Mouse (Mus musculus): ENCODE measurements around the gene Edem2. TPM values are rescaled to one million over a fixed set of nuclear protein-coding genes. Genes with fewer than 3 reads are reported as not detected.

Edem2 gene
- 35.4 TPM for polyA plus RNA-seq (2021)

- in situ Hi-C loops (cut with MboI; ENCODE audit: low pct_unique_long_range_greater_than_20kb) = no loop called here
- ChIA-PET POLR2A (interaction anchor here (1.1 kb wide), 1 partner anchor 14 kb away, joined by 3 read pairs; no protein-coding TSS in a partner anchor), CTCF (interaction anchor here (1.1 kb wide), 1 partner anchor 33 kb away, joined by 5 read pairs; no protein-coding TSS in a partner anchor)
- TF ChIP-seq CTCF (IDR thresholded peaks at IDR 0.05) = no peak
- ATAC-seq = peak; percentile 87
- peak; percentile 50 for DNase-seq (ENCODE audit: low read depth, low spot score)
- peaks cover 6% of the 10 kb centered on the region for H3K27me3 ChIP-seq
Observed at GRCm38 (mm10) chr2:155729158-155729645, at the start of gene Edem2. Gene Edem2 (minus strand): TSS chr2:155729475.

GRCm38 (mm10) chr2:155779066-155779465 is 49.8 kb upstream of the Edem2 start:
- CTCF ChIA-PET = no interaction called here
- H3K27me3 ChIP-seq = peaks cover 37% of the 10 kb centered on the region
- DNase-seq (ENCODE audit: low read depth, low spot score) (no peak), ATAC-seq (no peak)
- POLR2A ChIA-PET = no interaction called here
- in situ Hi-C loops (cut with MboI; ENCODE audit: low pct_unique_long_range_greater_than_20kb) = no loop called here
- no peak for TF ChIP-seq CTCF (IDR thresholded peaks at IDR 0.05)

- ATAC-seq (no peak), DNase-seq (ENCODE audit: low read depth, low spot score) (no peak)
- ChIA-PET CTCF (no interaction called here), POLR2A (no interaction called here)
- no peak for TF ChIP-seq CTCF (IDR thresholded peaks at IDR 0.05)
- in situ Hi-C loops (cut with MboI; ENCODE audit: low pct_unique_long_range_greater_than_20kb) = no loop called here
- H3K27me3 ChIP-seq = peaks cover 46% of the 10 kb centered on the region
Observed at GRCm38 (mm10) chr2:155778004-155778403, 48.7 kb upstream of the Edem2 start.

- no peak for TF ChIP-seq CTCF (IDR thresholded peaks at IDR 0.05)
- CTCF ChIA-PET = no interaction called here
- ATAC-seq (no peak), DNase-seq (ENCODE audit: low read depth, low spot score) (no peak)
- in situ Hi-C loops (cut with MboI; ENCODE audit: low pct_unique_long_range_greater_than_20kb) = no loop called here
- peaks cover 46% of the 10 kb centered on the region for H3K27me3 ChIP-seq
- POLR2A ChIA-PET = no interaction called here
Observed at GRCm38 (mm10) chr2:155777688-155777985, 48.4 kb upstream of the Edem2 start.

GRCm38 (mm10) chr2:155776824-155777687 is 47.8 kb upstream of the Edem2 start:
- ATAC-seq = no peak
- DNase-seq (ENCODE audit: low read depth, low spot score) = no peak
- ChIA-PET CTCF (interaction anchor here (1.0 to 1.5 kb wide), 2 partner anchors 9 to 12 kb away, joined by 3 to 4 read pairs; no protein-coding TSS in a partner anchor), POLR2A (no interaction called here)
- in situ Hi-C loops (cut with MboI; ENCODE audit: low pct_unique_long_range_greater_than_20kb) = no loop called here
- peaks cover 46% of the 10 kb centered on the region for H3K27me3 ChIP-seq
- TF ChIP-seq CTCF (IDR thresholded peaks at IDR 0.05) = no peak

GRCm38 (mm10) chr2:155775685-155776263 is 46.5 kb upstream of the Edem2 start:
- POLR2A ChIA-PET = no interaction called here
- ATAC-seq = peak; percentile 57
- CTCF ChIA-PET = interaction anchor here (1.5 kb wide), 1 partner anchor 11 kb away, joined by 4 read pairs; no protein-coding TSS in a partner anchor
- no peak for DNase-seq (ENCODE audit: low read depth, low spot score)
- peaks cover 46% of the 10 kb centered on the region for H3K27me3 ChIP-seq
- in situ Hi-C loops (cut with MboI; ENCODE audit: low pct_unique_long_range_greater_than_20kb) = no loop called here
- no peak for TF ChIP-seq CTCF (IDR thresholded peaks at IDR 0.05)

- ChIA-PET CTCF (no interaction called here), POLR2A (no interaction called here)
- DNase-seq (ENCODE audit: low read depth, low spot score) (no peak), ATAC-seq (peak; percentile 17)
- peaks cover 46% of the 10 kb centered on the region for H3K27me3 ChIP-seq
- in situ Hi-C loops (cut with MboI; ENCODE audit: low pct_unique_long_range_greater_than_20kb) = loop anchor here (5.0 kb wide), 1 partner anchor 37 kb away; no protein-coding TSS in a partner anchor
- no peak for TF ChIP-seq CTCF (IDR thresholded peaks at IDR 0.05)
Observed at GRCm38 (mm10) chr2:155774927-155775684, 45.8 kb upstream of the Edem2 start, which contains the start of gene Mmp24. Gene Mmp24 (plus strand): TSS chr2:155775342.

GRCm38 (mm10) chr2:155774261-155774926 is 45.1 kb upstream of the Edem2 start:
- TF ChIP-seq CTCF (IDR thresholded peaks at IDR 0.05) = no peak
- peaks cover 48% of the 10 kb centered on the region for H3K27me3 ChIP-seq
- ATAC-seq (no peak), DNase-seq (ENCODE audit: low read depth, low spot score) (no peak)
- in situ Hi-C loops (cut with MboI; ENCODE audit: low pct_unique_long_range_greater_than_20kb) = loop anchor here (5.0 kb wide), 1 partner anchor 38 kb away; no protein-coding TSS in a partner anchor
- ChIA-PET POLR2A (no interaction called here), CTCF (interaction anchor here (1.2 kb wide), 1 partner anchor 16 kb away, joined by 3 read pairs; no protein-coding TSS in a partner anchor)

GRCm38 (mm10) chr2:155773664-155774063 is 44.4 kb upstream of the Edem2 start:
- DNase-seq (ENCODE audit: low read depth, low spot score) (no peak), ATAC-seq (no peak)
- ChIA-PET CTCF (interaction anchor here (1.2 kb wide), 1 partner anchor 16 kb away, joined by 3 read pairs; no protein-coding TSS in a partner anchor), POLR2A (no interaction called here)
- H3K27me3 ChIP-seq = peaks cover 46% of the 10 kb centered on the region
- TF ChIP-seq CTCF (IDR thresholded peaks at IDR 0.05) = no peak
- in situ Hi-C loops (cut with MboI; ENCODE audit: low pct_unique_long_range_greater_than_20kb) = loop anchor here (5.0 kb wide), 1 partner anchor 39 kb away; no protein-coding TSS in a partner anchor

Measured in Patski (cell line).